Mouse (Mus musculus) 3134 (cell line): ENCODE data around the gene Lmo1.

ENCODE experiments used
- DNase-seq: peaks from one replicate; pipeline ENCODE4 v3.0.0-alpha.2; 2011; ENCODE audit warnings: low spot score; ENCODE audit not compliant: insufficient read length; ENCODE audit errors: extremely low read depth

The Lmo1 gene

DNA sequence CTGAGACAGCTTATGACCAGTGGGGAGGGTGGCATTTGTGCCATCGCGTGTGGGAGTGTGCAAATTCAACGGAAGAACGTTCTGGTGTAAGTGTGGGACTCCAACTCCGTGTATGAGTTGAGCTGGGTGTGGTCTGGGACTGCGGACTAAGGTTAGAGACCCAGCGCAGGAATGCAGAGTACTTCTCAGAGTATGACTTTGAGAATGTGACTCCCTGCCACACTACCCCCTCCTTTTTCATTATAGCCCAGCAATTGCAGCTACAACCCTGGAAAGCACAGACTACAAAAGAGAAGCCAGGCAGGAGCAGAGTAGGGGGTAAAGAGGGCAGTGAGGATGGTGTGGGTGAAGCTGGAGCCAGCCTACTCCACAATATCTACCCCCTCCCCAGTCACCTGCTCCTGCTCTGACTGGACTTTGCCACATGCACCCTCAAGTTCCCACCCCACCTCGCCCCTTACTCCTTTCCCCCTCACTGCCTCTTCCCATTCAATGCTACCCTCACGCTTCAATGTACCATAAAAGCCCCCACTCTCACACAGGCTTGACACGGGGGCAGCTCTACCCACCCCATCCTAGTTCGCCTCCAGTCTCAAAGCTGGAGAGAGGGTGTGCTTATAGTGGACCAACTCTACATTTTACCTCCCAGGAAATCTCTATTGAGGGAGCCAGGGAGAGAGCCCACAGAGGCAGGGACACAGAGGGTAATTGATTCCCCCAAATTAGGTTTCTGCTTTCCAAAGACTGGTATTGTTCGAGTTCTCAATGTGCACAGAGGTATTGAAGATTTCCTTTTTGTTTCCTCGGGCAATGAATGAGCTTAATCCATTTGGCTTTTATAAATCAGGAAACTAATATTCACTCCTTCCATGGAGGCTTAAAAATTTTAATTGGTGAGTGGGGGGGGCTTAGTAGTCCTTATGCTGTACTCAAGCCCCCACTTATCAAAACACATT is 941 bp upstream of the Lmo1 start:
- DNase-seq = no peak

DNA sequence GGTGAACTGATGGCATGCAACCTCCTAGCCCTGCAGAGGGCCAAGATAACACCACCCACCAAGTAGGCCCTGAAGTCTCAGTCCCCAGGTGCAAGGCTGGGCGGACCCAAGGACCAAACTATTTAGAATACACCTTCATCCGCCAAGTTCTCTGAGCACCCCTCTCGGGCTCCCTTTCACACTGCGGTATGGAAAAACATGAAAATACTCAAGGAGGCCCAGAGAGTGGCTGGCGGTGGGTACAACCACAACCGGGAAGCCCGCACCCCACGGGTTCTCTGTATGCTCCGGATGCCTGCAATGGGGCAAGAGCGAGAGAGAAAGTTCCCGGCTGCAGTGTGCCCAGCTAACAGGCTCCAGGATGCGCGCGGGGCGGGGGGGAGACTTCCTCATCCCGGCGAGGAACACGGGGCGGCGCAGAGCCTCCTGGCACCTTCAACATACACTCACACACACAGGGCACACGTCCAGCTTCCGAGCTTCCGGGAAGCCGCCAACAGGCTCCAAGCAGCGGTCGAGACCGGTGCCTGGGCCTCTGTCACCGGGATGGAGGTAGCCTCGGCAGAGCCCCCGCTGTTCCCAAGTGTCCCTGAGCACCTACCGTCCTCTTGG is 564 bp downstream of the Lmo1 start:
- no peak for DNase-seq

- no peak for DNase-seq
Observed at GRCm38 (mm10) chr7:109171874-109172273, 3.1 kb downstream of the Lmo1 start.

DNA sequence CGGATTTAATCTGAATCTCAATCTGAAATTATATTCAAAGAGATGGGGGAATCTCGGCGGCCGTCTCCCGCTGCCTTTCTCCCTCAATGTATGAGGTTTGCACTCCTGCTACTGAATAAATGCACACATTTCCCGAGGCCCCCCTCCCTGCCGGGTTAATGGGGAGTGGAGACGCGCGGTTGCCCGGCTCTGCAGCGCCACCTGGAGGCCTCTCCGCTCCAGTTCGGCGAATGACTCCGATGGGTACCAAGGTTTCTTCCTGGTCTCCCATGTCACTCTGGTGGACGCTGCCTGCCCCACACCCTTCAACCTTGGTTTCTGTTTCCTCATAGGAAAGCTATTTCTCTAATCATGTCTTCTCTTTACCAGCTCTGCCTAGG is 4.6 kb downstream of the Lmo1 start:
- no peak for DNase-seq

DNA sequence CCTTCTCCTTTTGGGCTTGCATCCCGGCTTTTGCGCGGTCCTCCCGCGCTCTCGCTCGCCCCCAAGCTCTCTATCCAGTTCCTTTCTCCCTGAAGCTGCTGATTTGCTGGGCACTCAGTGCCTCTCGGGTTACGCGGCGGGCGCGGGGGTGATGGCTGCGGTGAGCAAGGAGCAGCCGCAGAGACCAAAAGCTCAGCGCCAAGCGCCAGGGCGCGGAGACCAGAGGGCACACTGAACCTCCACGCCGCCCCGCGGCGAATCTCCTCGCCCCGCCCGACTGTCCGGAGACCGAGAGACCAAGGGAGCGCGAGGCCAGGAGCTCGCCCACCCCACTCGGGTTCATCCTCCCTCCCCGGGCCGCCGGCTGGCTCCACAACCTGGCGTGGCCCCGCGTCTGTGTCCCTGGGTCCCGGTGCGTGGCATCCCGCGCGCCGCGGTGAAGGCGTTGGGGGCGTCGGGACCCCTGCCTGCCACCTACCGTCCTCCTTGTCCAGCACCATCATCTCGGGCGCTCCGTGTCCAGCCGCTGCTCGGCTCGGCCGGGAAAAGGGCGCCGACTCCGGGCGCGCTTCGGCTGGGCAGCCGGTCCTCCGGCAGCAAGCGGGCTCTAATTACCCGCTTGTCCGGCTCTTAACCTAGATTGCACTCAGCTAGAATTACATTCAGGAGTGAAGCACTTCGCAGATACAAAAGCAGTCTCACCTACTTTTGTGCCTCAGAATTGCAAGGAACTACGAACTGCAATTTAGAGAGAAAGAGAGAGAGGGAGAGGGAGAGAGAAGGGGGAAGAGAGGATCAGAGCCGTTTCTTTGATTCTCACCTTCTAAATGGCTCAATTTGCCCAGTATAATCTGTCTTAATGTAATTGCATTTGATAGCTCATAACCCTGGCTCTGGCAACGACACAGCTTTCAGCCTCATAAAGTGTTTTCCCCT is 5.2 kb downstream of the Lmo1 start:
- DNase-seq = no peak

DNA sequence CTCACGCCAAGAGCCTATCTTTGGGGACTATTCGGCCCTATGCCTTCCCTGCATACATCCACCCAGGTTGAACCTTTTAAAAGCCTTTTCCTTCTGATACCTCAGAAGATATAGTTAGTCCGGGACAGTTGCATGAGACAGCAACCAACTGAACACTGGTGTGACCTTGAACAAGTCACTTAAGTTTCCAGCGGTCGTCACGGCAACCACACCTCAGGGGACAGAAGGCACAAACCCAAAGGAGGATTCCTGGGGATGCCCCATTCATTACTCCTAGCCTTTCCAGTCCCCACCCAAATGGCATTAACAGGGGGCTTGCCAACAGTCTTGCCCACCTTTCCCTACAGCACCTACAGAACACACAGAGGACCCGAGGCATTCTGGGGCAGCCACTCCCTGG is 6.3 kb downstream of the Lmo1 start:
- DNase-seq = no peak

DNA sequence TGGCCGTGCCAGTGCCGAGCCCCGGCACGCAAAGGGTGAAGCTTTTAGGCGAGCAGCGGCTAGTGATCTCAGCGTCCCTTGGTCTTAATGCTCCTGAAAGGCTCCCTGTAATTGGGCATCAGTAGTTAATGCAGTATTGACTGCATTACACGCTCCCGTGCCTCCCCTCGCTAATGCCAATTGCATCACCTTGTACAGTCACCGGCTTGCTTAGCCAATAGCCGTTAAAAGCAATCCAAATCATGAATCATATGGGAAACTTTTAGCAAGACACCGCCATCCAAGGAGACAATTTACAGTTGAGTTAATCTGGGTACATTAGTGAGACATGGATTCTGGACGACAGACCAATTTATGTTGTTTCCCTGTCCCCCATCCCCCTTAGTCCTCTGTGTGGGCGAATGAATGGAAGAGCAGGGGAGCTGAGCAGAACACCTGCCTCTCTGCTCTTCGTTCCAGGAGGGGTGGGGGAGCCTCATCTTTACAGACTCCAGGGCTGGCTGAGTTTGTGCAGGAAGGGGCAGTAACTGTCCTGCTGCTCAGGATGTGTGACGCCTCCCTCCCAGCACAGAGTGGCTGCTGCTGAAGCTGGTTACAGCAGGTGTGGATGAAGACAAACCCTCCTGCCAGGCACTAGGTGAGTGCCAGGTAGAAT is 8.9 kb downstream of the Lmo1 start:
- DNase-seq = no peak

DNA sequence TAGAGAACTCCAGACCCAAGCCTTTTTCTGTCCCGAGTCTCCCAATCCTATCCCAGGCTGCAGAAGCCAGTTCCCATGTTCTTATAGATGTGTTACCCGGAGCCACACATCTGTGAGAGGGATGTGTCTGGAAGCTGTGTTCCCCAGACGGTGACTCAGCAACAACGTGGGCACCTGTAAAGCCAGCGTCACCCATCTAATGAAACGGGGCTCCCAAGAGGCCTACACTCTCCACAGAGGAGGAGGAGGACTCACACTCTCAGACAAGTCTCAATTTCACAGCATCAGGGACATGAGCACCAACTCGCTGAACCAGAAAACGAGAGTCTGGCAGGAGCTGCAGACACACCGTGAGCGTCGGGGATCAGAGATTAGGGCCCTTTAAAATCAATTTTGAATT is 20.7 kb downstream of the Lmo1 start:
- no peak for DNase-seq

DNA sequence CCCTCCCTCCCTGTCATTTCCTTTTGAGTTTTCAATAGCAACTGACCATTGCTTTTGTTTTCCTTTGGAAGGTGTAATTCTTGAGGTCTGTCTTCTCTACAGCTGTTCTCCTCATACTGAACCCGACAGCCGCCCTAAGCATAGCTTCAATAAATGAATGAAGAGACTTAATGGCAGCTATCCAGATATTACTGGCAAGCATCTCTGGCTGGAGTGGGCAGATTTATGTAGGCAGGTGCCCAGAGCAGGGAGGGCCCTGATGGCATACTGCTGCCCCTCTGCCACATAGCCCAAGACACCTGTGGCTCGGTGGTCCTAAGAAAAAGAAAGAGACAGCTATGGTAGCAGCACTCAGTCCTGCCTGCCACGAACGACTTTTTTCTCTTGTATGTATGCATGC is 21.5 kb downstream of the Lmo1 start:
- no peak for DNase-seq

GRCm38 (mm10) chr7:109151088-109151487 is 23.9 kb downstream of the Lmo1 start:
- no peak for DNase-seq

GRCm38 (mm10) chr7:109145211-109145610 is 29.8 kb downstream of the Lmo1 start:
- no peak for DNase-seq

DNA sequence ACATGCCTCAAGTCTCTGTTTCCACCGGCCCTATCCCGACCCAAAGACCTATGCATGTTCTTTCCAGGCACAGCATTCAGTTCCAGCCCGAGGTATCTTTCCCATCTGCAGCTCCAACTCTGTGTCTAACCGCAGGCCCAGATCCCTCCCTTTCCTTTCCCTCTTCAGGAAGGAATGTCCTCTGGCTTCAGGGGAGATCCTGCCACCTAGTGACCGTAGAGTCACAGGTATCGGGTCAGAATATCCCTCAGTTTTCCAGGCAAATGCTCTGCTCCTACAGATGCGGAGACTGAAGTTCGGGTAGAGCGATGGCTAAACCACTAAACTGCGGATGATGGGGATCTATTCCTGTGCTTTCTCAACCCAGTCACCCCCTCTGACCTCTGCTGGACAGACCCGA is 30.3 kb downstream of the Lmo1 start:
- no peak for DNase-seq

GRCm38 (mm10) chr7:109142564-109142963 is 32.4 kb downstream of the Lmo1 start:
- no peak for DNase-seq

GRCm38 (mm10) chr7:109141753-109142152 is 33.3 kb downstream of the Lmo1 start:
- no peak for DNase-seq

GRCm38 (mm10) chr7:109141054-109141453 is 34.0 kb downstream of the Lmo1 start:
- DNase-seq = no peak

DNA sequence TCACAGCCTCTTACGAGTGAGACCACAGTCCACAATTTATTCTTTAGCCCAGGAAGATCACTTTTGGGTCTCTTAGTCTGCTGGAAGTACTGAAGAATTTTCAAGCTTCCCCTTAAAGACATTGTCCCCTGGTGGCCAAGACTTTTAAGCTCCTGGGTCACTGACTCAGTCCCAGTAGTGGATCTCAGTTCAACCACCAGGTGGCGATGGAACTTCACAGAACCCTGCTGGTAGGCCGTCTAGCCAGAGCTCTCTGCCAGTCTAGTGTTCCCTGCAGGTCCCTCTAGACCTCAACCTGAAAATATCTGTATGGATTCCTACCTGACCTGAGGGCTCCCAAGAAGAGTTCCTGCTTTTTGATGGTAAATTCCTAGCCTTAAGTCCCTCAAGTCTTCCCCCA is 35.6 kb downstream of the Lmo1 start:
- DNase-seq = peak; percentile 24

DNA sequence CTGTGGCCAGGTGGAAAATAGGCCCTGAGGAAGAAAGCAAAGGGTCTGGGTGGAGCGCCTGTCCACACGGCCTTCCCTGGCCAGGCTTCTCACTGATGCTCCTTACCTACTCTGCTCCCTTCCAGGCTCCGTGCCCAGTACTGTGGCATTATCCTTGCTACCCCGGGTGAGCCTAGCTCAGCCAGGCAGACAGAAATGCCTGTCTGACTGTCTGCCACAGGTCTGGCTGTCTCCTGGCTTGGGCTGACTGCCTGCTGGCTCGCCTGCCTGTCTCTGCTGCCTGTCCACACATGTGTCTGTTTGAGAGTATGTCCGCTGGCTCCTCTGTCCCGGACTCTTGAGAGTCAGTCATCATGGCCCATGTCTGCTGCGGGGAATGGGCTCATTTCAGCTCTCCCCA is 37.6 kb downstream of the Lmo1 start:
- no peak for DNase-seq

GRCm38 (mm10) chr7:109131565-109131964 is 43.4 kb downstream of the Lmo1 start:
- no peak for DNase-seq

GRCm38 (mm10) chr7:109129946-109130686 is 44.9 kb downstream of the Lmo1 start:
- no peak for DNase-seq

DNA sequence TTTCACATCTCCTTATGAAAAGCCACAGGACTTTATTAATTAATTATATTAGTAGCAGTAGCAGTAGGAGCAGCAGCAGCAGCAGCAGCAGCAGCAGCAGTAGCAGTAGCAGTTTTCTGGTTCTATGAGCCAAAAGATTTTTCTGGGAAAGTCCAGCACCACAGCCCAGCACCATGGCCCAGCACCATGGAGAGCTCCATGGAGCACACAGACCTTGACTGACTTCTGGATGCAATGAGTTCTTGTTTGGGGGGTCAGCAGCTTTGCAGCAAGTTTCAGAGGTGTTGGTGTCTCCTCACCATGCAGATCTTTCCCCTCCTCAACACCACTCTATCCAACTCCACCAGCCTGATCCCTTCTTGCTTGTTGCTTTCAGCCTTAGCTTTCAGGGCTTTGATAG is 45.6 kb downstream of the Lmo1 start:
- DNase-seq = no peak
